Mouse (Mus musculus): Measurements from ENCODE around the gene Sgce.
A peak's percentile ranks its signal among the peaks of the same experiment; 100 is the strongest.
"Not testable (repeated sequence)": the region's sequence is repeated elsewhere in the genome, so short reads cannot be mapped to it uniquely, and the experiment has no call there.

Gene Sgce

GRCm38 (mm10) chr6:4746696-4747439, at the start of gene Sgce, which contains the start of gene Peg10:
Sgce (minus strand) TSS chr6:4747207.
Peg10 (plus strand) TSS chr6:4747306.
- DNase-seq, result peak; percentile 15 to 30

GRCm38 (mm10) chr6:4796281-4796680, 49.3 kb upstream of the Sgce start:
- no peak for DNase-seq

- no peak for DNase-seq
Measured at GRCm38 (mm10) chr6:4762252-4762651, 15.2 kb upstream of the Sgce start.

- not testable (repeated sequence) for DNase-seq
Measured at GRCm38 (mm10) chr6:4761415-4762142, 14.6 kb upstream of the Sgce start.

GRCm38 (mm10) chr6:4754886-4755285, 7.9 kb upstream of the Sgce start:
- DNase-seq, result no peak

GRCm38 (mm10) chr6:4754286-4754685, 7.3 kb upstream of the Sgce start:
- DNase-seq, result no peak

GRCm38 (mm10) chr6:4751355-4751754, 4.3 kb upstream of the Sgce start:
- no peak for DNase-seq

- peak; percentile 82 to 88 for DNase-seq
Measured at GRCm38 (mm10) chr6:4749091-4749490, 2.1 kb upstream of the Sgce start.

GRCm38 (mm10) chr6:4748506-4748961, 1.5 kb upstream of the Sgce start:
- DNase-seq, result peak in 1 of 2 experiments; percentile 2

- DNase-seq, result peak in 1 of 2 experiments; percentile 6
Measured at GRCm38 (mm10) chr6:4747677-4748505, 884 bp upstream of the Sgce start.

- peak in 1 of 2 experiments; percentile 2 for DNase-seq
Measured at GRCm38 (mm10) chr6:4746036-4746695, 841 bp downstream of the Sgce start.

GRCm38 (mm10) chr6:4740511-4740910, 6.5 kb downstream of the Sgce start:
- DNase-seq, result no peak

GRCm38 (mm10) chr6:4739522-4740355, 7.3 kb downstream of the Sgce start:
- DNase-seq, result no peak

- no peak for DNase-seq
Measured at GRCm38 (mm10) chr6:4738717-4739116, 8.3 kb downstream of the Sgce start.

GRCm38 (mm10) chr6:4738034-4738629, 8.9 kb downstream of the Sgce start:
- no peak for DNase-seq

GRCm38 (mm10) chr6:4736372-4736771, 10.6 kb downstream of the Sgce start:
- DNase-seq, result no peak

- no peak for DNase-seq
Measured at GRCm38 (mm10) chr6:4733208-4733607, 13.8 kb downstream of the Sgce start.

GRCm38 (mm10) chr6:4731675-4732074, 15.3 kb downstream of the Sgce start:
- DNase-seq, result no peak

- no peak for DNase-seq
Measured at GRCm38 (mm10) chr6:4728305-4728704, 18.7 kb downstream of the Sgce start.

- no peak for DNase-seq
Measured at GRCm38 (mm10) chr6:4723998-4724757, 22.8 kb downstream of the Sgce start.
